Mouse (Mus musculus) bone marrow macrophage, adult 2 months (primary cell): ENCODE results near the gene Sdk2.

Source experiments
- CTCF ChIP-seq: IDR thresholded peaks from 2 replicates; pipeline ENCODE4 v1.5.1; 2012; ENCODE audit warnings: low read depth, mild to moderate bottlenecking, low read length, moderate library complexity
- POLR2A ChIP-seq: IDR thresholded peaks from 2 replicates; pipeline ENCODE4 v1.6.1; 2012; ENCODE audit warnings: mild to moderate bottlenecking, low read depth, low read length, borderline replicate concordance

- no peak for TF ChIP-seq POLR2A
- no peak for TF ChIP-seq CTCF
These were observed 96.8 kb downstream of the Sdk2 start for GRCm38 (mm10) chr11:113970026-113970425.
